Mouse (Mus musculus): Measurements from ENCODE around the gene Gcnt3.

GRCm38 (mm10) chr9:70067497-70067896 is 29.6 kb upstream of the Gcnt3 start:
- TF ChIP-seq CTCF (IDR thresholded peaks at IDR 0.05; ENCODE audit: borderline replicate concordance, insufficient read depth, low read length): no peak
- no peak for TF ChIP-seq POLR2A (IDR thresholded peaks at IDR 0.05; ENCODE audit: low read depth, low read length)

All from embryonic fibroblast, embryonic 13.5 days (primary cell).